Mouse (Mus musculus): ENCODE measurements around the gene Hoxa11.

The Hoxa11 gene

GRCm38 (mm10) chr6:52265306-52265912 is 19.8 kb upstream of the Hoxa11 start:
- DNase-seq, result no peak

- no peak for DNase-seq
Measured at GRCm38 (mm10) chr6:52264106-52264790, 18.6 kb upstream of the Hoxa11 start.

GRCm38 (mm10) chr6:52263321-52263585 is 17.6 kb upstream of the Hoxa11 start:
- DNase-seq, result no peak

- peak in 1 of 2 experiments; percentile 19 for DNase-seq
Measured at GRCm38 (mm10) chr6:52262463-52263320, 17.1 kb upstream of the Hoxa11 start.

GRCm38 (mm10) chr6:52261751-52262462 is 16.3 kb upstream of the Hoxa11 start:
- DNase-seq, result no peak

- no peak for DNase-seq
Measured at GRCm38 (mm10) chr6:52260654-52261575, 15.3 kb upstream of the Hoxa11 start, which contains the start of gene Hoxa13. Gene Hoxa13 (minus strand): TSS chr6:52260880.

- no peak for DNase-seq
Measured at GRCm38 (mm10) chr6:52259811-52260261, 14.2 kb upstream of the Hoxa11 start.

- DNase-seq, result no peak
Measured at GRCm38 (mm10) chr6:52259081-52259790, 13.6 kb upstream of the Hoxa11 start.

- peak; percentile 75 to 87 for DNase-seq
Measured at GRCm38 (mm10) chr6:52256956-52257355, 11.3 kb upstream of the Hoxa11 start.

- peak in 1 of 2 experiments; percentile 58 for DNase-seq
Measured at GRCm38 (mm10) chr6:52253511-52254500, 8.2 kb upstream of the Hoxa11 start.

- no peak for DNase-seq
Measured at GRCm38 (mm10) chr6:52252775-52253376, 7.3 kb upstream of the Hoxa11 start.

- no peak for DNase-seq
Measured at GRCm38 (mm10) chr6:52252016-52252774, 6.6 kb upstream of the Hoxa11 start.

- no peak for DNase-seq
Measured at GRCm38 (mm10) chr6:52251177-52251879, 5.7 kb upstream of the Hoxa11 start.

- no peak for DNase-seq
Measured at GRCm38 (mm10) chr6:52249826-52250225, 4.2 kb upstream of the Hoxa11 start.

- no peak for DNase-seq
Measured at GRCm38 (mm10) chr6:52249415-52249738, 3.8 kb upstream of the Hoxa11 start.

GRCm38 (mm10) chr6:52248638-52249414 is 3.2 kb upstream of the Hoxa11 start:
- DNase-seq, result no peak

Data from cerebellum, postnatal 25 days (tissue).